29 mouse cellular contexts compared by ENCODE assay signal in the genomic region with DNA sequence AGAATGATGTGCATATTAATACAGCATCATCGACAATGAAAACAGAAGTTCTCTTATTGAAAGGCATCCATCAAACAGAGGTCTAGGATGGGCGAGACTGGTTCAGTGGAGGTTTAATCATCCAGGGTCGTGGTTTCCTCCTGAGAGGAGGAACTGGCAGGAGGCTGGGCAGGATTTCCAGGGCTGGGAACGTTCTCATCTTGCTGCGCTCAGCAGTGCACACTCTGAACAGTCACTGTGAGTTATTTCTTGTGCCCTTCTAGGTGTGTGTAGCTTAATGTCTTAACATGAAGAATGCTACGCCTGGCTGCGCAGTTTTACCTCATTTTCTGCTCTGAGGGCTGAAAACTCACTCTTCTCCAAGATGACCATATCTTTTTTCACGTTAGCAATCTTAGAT.
"Had no signal": no experiment of that assay in that cellular context is flagged by ENCODE, and none has a peak within 500 bp of the region (broad histone marks: within the 10 kb centered on the region; RNA-seq: fewer than 3 reads in every experiment).

No protein-coding gene starts in this region.

- DNase-seq: heart, postnatal 10 days; heart, postnatal 14 days; heart, postnatal 36 days; heart, postnatal 4 days; kidney, adult 11 months; kidney, adult 2 months; kidney, postnatal 10 days; kidney, postnatal 14 days; kidney, postnatal 4 days; layer of hippocampus, adult 9-11 months; layer of hippocampus, postnatal 36 days had no signal

- ATAC-seq: hindbrain, embryonic 16.5 days; hindbrain, postnatal 0 days; intestine, embryonic 15.5 days; intestine, embryonic 16.5 days; intestine, postnatal 0 days had no signal

- H3K9ac ChIP-seq: heart, embryonic 12.5 days; heart, embryonic 13.5 days; heart, embryonic 15.5 days; hindbrain, embryonic 12.5 days; hindbrain, embryonic 13.5 days; hindbrain, embryonic 14.5 days; hindbrain, embryonic 15.5 days; intestine, embryonic 15.5 days; kidney, embryonic 15.5 days had no signal

- H3K4me1 ChIP-seq: heart, embryonic 12.5 days; heart, embryonic 13.5 days; heart, embryonic 15.5 days; hindbrain, embryonic 10.5 days; hindbrain, embryonic 12.5 days; hindbrain, embryonic 13.5 days; hindbrain, embryonic 15.5 days; intestine, embryonic 15.5 days; kidney, embryonic 15.5 days had no signal

- H3K9me3 ChIP-seq: heart, embryonic 12.5 days; heart, embryonic 13.5 days; heart, embryonic 15.5 days; hindbrain, embryonic 10.5 days; hindbrain, embryonic 12.5 days; hindbrain, embryonic 13.5 days; hindbrain, embryonic 15.5 days; intestine, embryonic 15.5 days; kidney, embryonic 15.5 days had no signal

- H3K27me3 ChIP-seq: heart, embryonic 12.5 days; heart, embryonic 13.5 days; heart, embryonic 15.5 days; hindbrain, embryonic 12.5 days; hindbrain, embryonic 13.5 days; hindbrain, embryonic 15.5 days; intestine, embryonic 15.5 days; kidney, embryonic 15.5 days had no signal

- H3K4me3 ChIP-seq: heart, embryonic 12.5 days; heart, embryonic 13.5 days; heart, embryonic 15.5 days; hindbrain, embryonic 10.5 days; hindbrain, embryonic 12.5 days; hindbrain, embryonic 13.5 days; hindbrain, embryonic 15.5 days; intestine, embryonic 15.5 days; kidney, embryonic 15.5 days; layer of hippocampus, adult 2 months; left cerebral cortex, adult 2 months had no signal

- H3K27ac ChIP-seq: heart, embryonic 13.5 days; heart, embryonic 15.5 days; hindbrain, embryonic 10.5 days; hindbrain, embryonic 12.5 days; hindbrain, embryonic 13.5 days; hindbrain, embryonic 14.5 days; hindbrain, embryonic 15.5 days; hindbrain, postnatal 0 days; intestine, embryonic 15.5 days; kidney, embryonic 15.5 days; kidney, postnatal 0 days; layer of hippocampus, adult 2 months; left cerebral cortex, adult 2 months had no signal

- H3K4me2 ChIP-seq: heart, embryonic 11.5 days; heart, embryonic 12.5 days; heart, embryonic 13.5 days; heart, embryonic 15.5 days; hindbrain, embryonic 12.5 days; hindbrain, embryonic 13.5 days; hindbrain, embryonic 14.5 days; hindbrain, embryonic 15.5 days; intestine, embryonic 15.5 days; kidney, embryonic 15.5 days had no signal
